Mouse (Mus musculus) intestine, embryonic 16.5 days (tissue): ENCODE data around the gene Prdm16. TPM values are rescaled to one million over a fixed set of nuclear protein-coding genes. Genes with fewer than 3 reads are reported as not detected.

Experiments used
- ATAC-seq: fragments of 200-750 bp; cut with Nextera tagmentation; 2 replicates; pipeline ENCODE4 v1.8.0; 2017; ENCODE audit warnings: moderate TSS enrichment, moderate library complexity
- H3K27ac ChIP-seq: fragments of 300-500 bp; sonication (generic); 2 replicates; pipeline ENCODE4 v1.5.1; 2014; ENCODE audit warnings: mild to moderate bottlenecking, low read length
- H3K27me3 ChIP-seq: fragments of 300-500 bp; sonication (generic); replicated peaks from 2 replicates; pipeline ENCODE4 v1.6.1; 2014; ENCODE audit warnings: low read length, control low read depth, mixed read lengths; ENCODE audit not compliant: control insufficient read depth, insufficient read depth
- H3K36me3 ChIP-seq: fragments of 300-500 bp; sonication (generic); 2 replicates; pipeline ENCODE4 v1.6.1; 2014; ENCODE audit warnings: low read length, control low read depth; ENCODE audit not compliant: control insufficient read depth, insufficient read depth
- H3K4me1 ChIP-seq: fragments of 300-500 bp; sonication (generic); 2 replicates; pipeline ENCODE4 v1.6.1; 2014; ENCODE audit warnings: low read length, control low read depth, mixed read lengths; ENCODE audit not compliant: control insufficient read depth, insufficient read depth
- H3K4me2 ChIP-seq: fragments of 300-500 bp; sonication (generic); 2 replicates; pipeline ENCODE4 v1.6.1; 2014; ENCODE audit warnings: low read depth, low read length, control low read depth
- H3K4me3 ChIP-seq: fragments of 300-500 bp; sonication (generic); 2 replicates; pipeline ENCODE4 v1.5.1; 2014; ENCODE audit warnings: mild to moderate bottlenecking, low read length
- H3K9ac ChIP-seq: fragments of 300-500 bp; sonication (generic); 2 replicates; pipeline ENCODE4 v1.6.1; 2014; ENCODE audit warnings: low read depth, low read length
- H3K9me3 ChIP-seq: fragments of 300-500 bp; sonication (generic); 2 replicates; pipeline ENCODE4 v1.6.1; 2016; ENCODE audit warnings: low read length, control low read depth; ENCODE audit not compliant: control insufficient read depth
- WGBS: fragments of 180-500 bp; shearing (Covaris S2); extraction: QIAGEN DNeasy Blood & Tissue Kit; methylation state at CpG from one replicate; pipeline ENCODE4 v1.1.7; 2014; 5-methylcytosine and 5-hydroxymethylcytosine counted together
- polyA plus RNA-seq: library from polyadenylated mRNA; unstranded; fragments of >200 nt; fragmentation: Nextera tagmentation; extraction: Ambion mirVana; gene quantifications from 2 replicates; pipeline ENCODE4 v1.2.1, GENCODE M21; 2015

Prdm16 gene
- polyA plus RNA-seq, 1 experiment from 2014 or later = 17.6 TPM

GRCm38 (mm10) chr4:154409237-154409721 is 227.4 kb downstream of the Prdm16 start:
- WGBS = 42% methylated on average over 19 of the region's 19 CpGs
- Histone ChIP-seq H3K9ac (peak overlapping the region; percentile 50; the same call in 1 of the 2 replicates), H3K9me3 (no peaks in the 10 kb centered on the region), H3K27me3 (no peaks in the 10 kb centered on the region), H3K36me3 (no peaks in the 10 kb centered on the region), H3K4me1 (peaks cover 39% of the 10 kb centered on the region), H3K4me3 (no peak overlapping the region; the same call in 1 of the 2 replicates), H3K27ac (peak overlapping the region; percentile 79), H3K4me2 (peak overlapping the region; percentile 37)
- peak; percentile 86 for ATAC-seq

GRCm38 (mm10) chr4:154402948-154403347 is 233.7 kb downstream of the Prdm16 start:
- H3K27ac ChIP-seq = no peak overlapping the region
- peaks cover 28% of the 10 kb centered on the region for H3K4me1 ChIP-seq
- no peak for ATAC-seq
- H3K27me3 ChIP-seq = no peaks in the 10 kb centered on the region
- 42% methylated on average over 4 of the region's 4 CpGs for WGBS
- H3K4me3 ChIP-seq = no peak overlapping the region
- no peak overlapping the region for H3K9ac ChIP-seq
- H3K4me2 ChIP-seq = no peak overlapping the region
- H3K9me3 ChIP-seq = no peaks in the 10 kb centered on the region
- no peaks in the 10 kb centered on the region for H3K36me3 ChIP-seq

- Histone ChIP-seq H3K36me3 (no peaks in the 10 kb centered on the region), H3K4me1 (peaks cover 28% of the 10 kb centered on the region), H3K27ac (no peak overlapping the region), H3K4me2 (no peak overlapping the region), H3K27me3 (no peaks in the 10 kb centered on the region), H3K9me3 (no peaks in the 10 kb centered on the region), H3K9ac (no peak overlapping the region), H3K4me3 (no peak overlapping the region)
- 47% methylated on average over 10 of the region's 10 CpGs for WGBS
- ATAC-seq = no peak
These were observed 234.4 kb downstream of the Prdm16 start for GRCm38 (mm10) chr4:154401982-154402932.

- no peak overlapping the region for H3K4me2 ChIP-seq
- no peaks in the 10 kb centered on the region for H3K9me3 ChIP-seq
- H3K27ac ChIP-seq = no peak overlapping the region
- H3K27me3 ChIP-seq = no peaks in the 10 kb centered on the region
- no peaks in the 10 kb centered on the region for H3K36me3 ChIP-seq
- WGBS = 19% methylated on average over 5 of the region's 5 CpGs
- no peak overlapping the region for H3K9ac ChIP-seq
- H3K4me1 ChIP-seq = peaks cover 28% of the 10 kb centered on the region
- H3K4me3 ChIP-seq = no peak overlapping the region
- peak; percentile 47 for ATAC-seq
These were observed 235.3 kb downstream of the Prdm16 start for GRCm38 (mm10) chr4:154401379-154401778.

- Histone ChIP-seq H3K4me2 (no peak overlapping the region), H3K27ac (peak overlapping the region; percentile 55), H3K9me3 (no peaks in the 10 kb centered on the region), H3K27me3 (no peaks in the 10 kb centered on the region), H3K4me3 (no peak overlapping the region), H3K4me1 (peaks cover 28% of the 10 kb centered on the region), H3K36me3 (no peaks in the 10 kb centered on the region), H3K9ac (no peak overlapping the region)
- WGBS = 56% methylated on average over 24 of the region's 24 CpGs
- ATAC-seq = peak; percentile 40
These were observed 236.2 kb downstream of the Prdm16 start for GRCm38 (mm10) chr4:154400256-154401171.

- Histone ChIP-seq H3K4me3 (no peak overlapping the region), H3K4me1 (peaks cover 32% of the 10 kb centered on the region), H3K4me2 (no peak overlapping the region), H3K9me3 (no peaks in the 10 kb centered on the region), H3K27ac (no peak overlapping the region), H3K27me3 (no peaks in the 10 kb centered on the region), H3K9ac (no peak overlapping the region), H3K36me3 (no peaks in the 10 kb centered on the region)
- WGBS = 78% methylated on average over 11 of the region's 11 CpGs
- no peak for ATAC-seq
These were observed 237.0 kb downstream of the Prdm16 start for GRCm38 (mm10) chr4:154399634-154400033.

GRCm38 (mm10) chr4:154396652-154397301 is 239.9 kb downstream of the Prdm16 start:
- Histone ChIP-seq H3K27ac (no peak overlapping the region), H3K9ac (no peak overlapping the region), H3K36me3 (no peaks in the 10 kb centered on the region), H3K4me3 (no peak overlapping the region), H3K4me2 (no peak overlapping the region), H3K4me1 (peaks cover 45% of the 10 kb centered on the region), H3K9me3 (no peaks in the 10 kb centered on the region), H3K27me3 (no peaks in the 10 kb centered on the region)
- no peak for ATAC-seq
- WGBS = 77% methylated on average over 14 of the region's 14 CpGs

GRCm38 (mm10) chr4:154394123-154394722 is 242.4 kb downstream of the Prdm16 start:
- no peaks in the 10 kb centered on the region for H3K36me3 ChIP-seq
- peaks cover 29% of the 10 kb centered on the region for H3K4me1 ChIP-seq
- no peak; the same call in 1 of the 2 replicates for ATAC-seq
- no peak overlapping the region for H3K4me2 ChIP-seq
- no peaks in the 10 kb centered on the region for H3K27me3 ChIP-seq
- H3K27ac ChIP-seq = no peak overlapping the region
- H3K9me3 ChIP-seq = no peaks in the 10 kb centered on the region
- no peak overlapping the region for H3K4me3 ChIP-seq
- H3K9ac ChIP-seq = no peak overlapping the region
- WGBS = 62% methylated on average over 7 of the region's 7 CpGs
